Mouse (Mus musculus): ENCODE results near the gene Ccdc92b. TPM values are rescaled to one million over a fixed set of nuclear protein-coding genes. Genes with fewer than 3 reads are reported as not detected.
A peak's percentile ranks its signal among the peaks of the same experiment; 100 is the strongest.

The Ccdc92b gene
- polyA plus RNA-seq, 1 experiment from 2014 or later: 4.2 TPM

DNA sequence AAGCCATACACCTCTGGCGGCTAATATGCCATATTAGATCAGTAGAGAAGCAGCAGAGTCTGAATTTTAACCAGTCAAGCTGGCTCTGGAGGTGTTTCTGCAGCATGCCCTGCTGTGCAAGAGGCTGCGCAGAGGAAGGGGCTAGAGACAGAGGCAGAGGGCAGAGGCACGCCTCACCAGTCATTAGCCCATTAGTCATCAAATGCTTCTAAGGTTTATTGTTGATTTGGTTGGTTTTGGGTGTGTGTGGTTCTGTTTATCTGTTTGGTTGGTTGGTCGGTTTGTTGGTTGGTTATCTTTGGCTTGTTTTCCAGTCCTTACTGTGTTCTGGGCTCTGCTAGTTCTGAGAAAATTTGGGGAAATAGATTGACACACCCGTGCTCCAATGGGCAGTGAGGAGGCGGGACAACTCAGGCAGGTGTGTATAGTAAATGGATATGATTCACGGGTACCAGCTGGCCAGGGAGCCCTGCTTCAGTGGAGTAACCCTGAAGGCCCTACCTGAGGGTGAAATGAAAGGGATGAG, 35.5 kb upstream of the Ccdc92b start:
- Histone ChIP-seq H3K9me3 (ENCODE audit: control insufficient read depth, low read length) (no peaks in the 10 kb centered on the region), H3K4me1 (ENCODE audit: control insufficient read depth, insufficient read depth, low read length) (peaks cover 18% of the 10 kb centered on the region), H3K4me2 (ENCODE audit: low read length) (no peak overlapping the region), H3K27ac (replicated peaks; ENCODE audit: low read depth, low read length) (no peak overlapping the region), H3K27me3 (ENCODE audit: control insufficient read depth, insufficient read depth, low read length) (peaks cover 3% of the 10 kb centered on the region; the same call in 1 of the 2 replicates), H3K4me3 (replicated peaks; ENCODE audit: low read depth, low read length) (no peak overlapping the region), H3K9ac (replicated peaks; ENCODE audit: low read length) (no peak overlapping the region), H3K36me3 (ENCODE audit: control insufficient read depth, insufficient read depth, low read length) (no peaks in the 10 kb centered on the region)
- ATAC-seq (ENCODE audit: low FRiP score, low TSS enrichment) (no peak), DNase-seq (no peak)
- 75% methylated on average over 7 of the region's 7 CpGs for WGBS

DNA sequence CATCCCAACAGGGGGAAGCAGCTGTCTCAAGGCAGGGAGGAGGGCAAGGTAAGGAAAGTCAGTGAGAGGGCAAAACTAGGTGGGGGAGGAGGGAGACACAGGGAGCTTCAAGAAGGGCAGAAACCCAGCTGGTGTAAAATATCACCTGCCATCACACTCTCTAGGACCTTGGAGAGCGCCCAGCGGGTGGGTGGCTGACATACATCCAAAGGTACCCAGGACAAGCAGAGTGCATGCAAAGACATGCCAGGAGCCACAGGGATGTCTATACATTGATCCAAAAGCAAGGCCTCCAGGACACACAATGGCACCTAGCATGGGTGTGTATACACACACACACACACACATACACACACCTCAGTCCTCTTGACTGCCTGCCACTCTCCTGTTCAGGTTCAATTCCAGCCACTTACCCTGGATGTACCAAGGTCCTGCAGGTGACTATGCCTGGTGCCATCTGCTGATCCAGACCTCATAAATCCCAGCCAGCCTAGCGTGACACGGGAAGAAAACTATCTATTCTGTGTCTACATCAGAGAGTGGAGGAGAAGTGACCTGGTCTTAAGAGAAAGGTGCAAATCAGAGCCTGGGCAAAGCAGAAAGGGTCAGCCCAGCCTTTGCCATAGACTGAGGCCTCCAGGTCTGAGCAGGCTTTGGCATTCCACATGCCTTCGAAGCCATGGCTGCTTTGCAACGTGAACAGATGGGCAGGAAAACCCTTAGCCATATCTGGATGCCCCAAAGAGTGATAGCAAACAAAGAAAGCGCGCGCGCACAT, 34.3 kb upstream of the Ccdc92b start:
- 70% methylated on average over 10 of the region's 10 CpGs for WGBS
- Histone ChIP-seq H3K27me3 (ENCODE audit: control insufficient read depth, insufficient read depth, low read length) (peaks cover 11% of the 10 kb centered on the region), H3K9me3 (ENCODE audit: control insufficient read depth, low read length) (no peaks in the 10 kb centered on the region), H3K4me3 (replicated peaks; ENCODE audit: low read depth, low read length) (no peak overlapping the region), H3K9ac (replicated peaks; ENCODE audit: low read length) (no peak overlapping the region), H3K27ac (replicated peaks; ENCODE audit: low read depth, low read length) (no peak overlapping the region), H3K4me2 (ENCODE audit: low read length) (no peak overlapping the region), H3K4me1 (ENCODE audit: control insufficient read depth, insufficient read depth, low read length) (peaks cover 18% of the 10 kb centered on the region), H3K36me3 (ENCODE audit: control insufficient read depth, insufficient read depth, low read length) (no peaks in the 10 kb centered on the region)
- DNase-seq (no peak), ATAC-seq (ENCODE audit: low FRiP score, low TSS enrichment) (no peak)

DNA sequence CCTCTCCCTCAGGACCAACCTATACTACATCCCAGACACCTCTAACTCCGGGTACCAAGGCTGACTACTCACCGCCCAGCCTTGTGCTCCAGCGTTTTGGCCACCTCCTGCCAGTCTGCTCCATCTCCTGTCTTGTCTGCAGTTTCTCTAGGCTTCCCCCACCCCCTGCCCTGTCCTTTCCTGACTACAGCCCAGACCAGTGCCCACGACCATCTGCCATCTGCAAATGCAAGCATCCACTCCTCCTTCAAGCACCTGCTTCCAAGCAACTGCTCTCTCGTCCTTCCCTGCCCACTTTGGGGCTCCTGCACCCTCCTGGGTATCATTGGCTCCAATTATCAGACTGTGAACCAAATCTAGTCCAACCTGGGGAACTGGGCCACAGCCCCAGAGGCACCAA, 33.0 kb upstream of the Ccdc92b start:
- 71% methylated on average over 5 of the region's 5 CpGs for WGBS

DNA sequence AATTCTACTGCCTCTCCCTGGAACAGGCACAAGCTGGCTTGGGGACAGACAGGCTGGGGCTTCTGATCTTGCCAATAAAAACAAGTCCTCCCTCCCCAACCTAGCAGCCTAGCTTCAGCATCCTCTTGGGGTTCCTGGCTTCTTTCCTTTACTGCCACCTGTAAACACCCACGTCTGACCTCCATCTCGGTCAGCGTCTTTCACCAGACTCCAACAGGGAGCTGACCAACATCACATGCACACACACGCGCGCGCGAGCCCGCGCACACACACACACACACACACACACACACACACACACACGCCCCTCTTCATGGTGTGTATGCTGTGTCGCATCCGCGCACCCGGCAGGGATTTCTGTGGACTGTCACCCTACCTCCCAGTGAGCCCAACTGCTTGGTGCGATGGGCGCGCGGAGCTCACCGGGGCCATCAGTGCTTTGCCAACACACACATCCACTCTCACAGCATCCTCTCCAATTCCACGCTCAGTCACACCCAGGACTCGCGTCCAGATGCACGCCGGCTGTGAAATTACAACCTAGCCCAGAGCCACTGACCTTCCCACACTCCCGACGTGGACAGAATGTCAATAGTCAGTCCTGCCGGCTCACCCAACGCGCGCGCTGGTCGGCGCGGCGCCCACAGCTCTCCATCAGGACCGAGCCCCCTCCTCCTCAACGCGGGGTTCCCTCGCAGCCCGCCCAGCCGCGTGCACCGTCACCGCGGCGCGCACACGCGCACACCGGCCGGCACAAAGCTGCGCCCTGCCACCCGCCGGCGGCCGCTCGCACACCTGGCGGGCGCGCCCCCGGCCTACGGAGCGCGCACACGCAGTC, 29.8 kb upstream of the Ccdc92b start:
- peak overlapping the region; percentile 58 for H3K4me2 ChIP-seq (ENCODE audit: low read length)

More for the DNA sequence above, 33.0 kb upstream of the Ccdc92b start:
- peaks cover 18% of the 10 kb centered on the region for H3K4me1 ChIP-seq (ENCODE audit: control insufficient read depth, insufficient read depth, low read length)
- peaks cover 12% of the 10 kb centered on the region for H3K27me3 ChIP-seq (ENCODE audit: control insufficient read depth, insufficient read depth, low read length)
- H3K27ac ChIP-seq (replicated peaks; ENCODE audit: low read depth, low read length): no peak overlapping the region
- H3K4me3 ChIP-seq (replicated peaks; ENCODE audit: low read depth, low read length): no peak overlapping the region
- H3K9me3 ChIP-seq (ENCODE audit: control insufficient read depth, low read length): no peaks in the 10 kb centered on the region
- DNase-seq (no peak), ATAC-seq (ENCODE audit: low FRiP score, low TSS enrichment) (no peak)
- no peak overlapping the region for H3K9ac ChIP-seq (replicated peaks; ENCODE audit: low read length)
- H3K36me3 ChIP-seq (ENCODE audit: control insufficient read depth, insufficient read depth, low read length): no peaks in the 10 kb centered on the region
- no peak overlapping the region for H3K4me2 ChIP-seq (ENCODE audit: low read length)

DNA sequence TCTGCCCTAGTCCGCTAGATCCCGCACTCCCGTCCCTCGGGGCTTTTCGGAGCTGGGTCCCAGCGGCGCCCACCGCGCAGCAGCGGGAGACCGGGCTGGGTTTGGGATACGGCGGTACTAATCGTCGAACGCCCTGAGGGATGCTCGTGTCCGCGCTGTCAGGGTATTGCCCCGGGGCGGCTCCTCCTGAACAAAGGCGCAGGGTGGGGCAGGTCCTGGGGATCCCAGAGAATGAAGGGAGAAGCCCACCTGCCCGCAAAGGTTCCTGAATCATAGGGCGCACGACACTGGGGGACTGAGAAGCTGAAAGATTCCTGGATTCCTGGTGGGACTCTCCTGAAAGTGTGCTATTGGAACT, 29.2 kb upstream of the Ccdc92b start:
- H3K4me3 ChIP-seq (replicated peaks; ENCODE audit: low read depth, low read length): peak overlapping the region; percentile 51
- H3K9ac ChIP-seq (replicated peaks; ENCODE audit: low read length): peak overlapping the region; percentile 70
- H3K36me3 ChIP-seq (ENCODE audit: control insufficient read depth, insufficient read depth, low read length): no peaks in the 10 kb centered on the region
- no peak for DNase-seq
- peaks cover 12% of the 10 kb centered on the region for H3K27me3 ChIP-seq (ENCODE audit: control insufficient read depth, insufficient read depth, low read length)
- peak overlapping the region; percentile 80 for H3K27ac ChIP-seq (replicated peaks; ENCODE audit: low read depth, low read length)
- peak; percentile 55 for ATAC-seq (ENCODE audit: low FRiP score, low TSS enrichment)
- 2% methylated on average over 25 of the region's 25 CpGs for WGBS
- peaks cover 18% of the 10 kb centered on the region for H3K4me1 ChIP-seq (ENCODE audit: control insufficient read depth, insufficient read depth, low read length)
- peak overlapping the region; percentile 58 for H3K4me2 ChIP-seq (ENCODE audit: low read length)
- no peaks in the 10 kb centered on the region for H3K9me3 ChIP-seq (ENCODE audit: control insufficient read depth, low read length)

More for the DNA sequence above, 29.8 kb upstream of the Ccdc92b start:
- Histone ChIP-seq H3K9me3 (ENCODE audit: control insufficient read depth, low read length) (no peaks in the 10 kb centered on the region), H3K4me3 (replicated peaks; ENCODE audit: low read depth, low read length) (peak overlapping the region; percentile 51), H3K27ac (replicated peaks; ENCODE audit: low read depth, low read length) (peak overlapping the region; percentile 80), H3K27me3 (ENCODE audit: control insufficient read depth, insufficient read depth, low read length) (peaks cover 12% of the 10 kb centered on the region), H3K36me3 (ENCODE audit: control insufficient read depth, insufficient read depth, low read length) (no peaks in the 10 kb centered on the region), H3K9ac (replicated peaks; ENCODE audit: low read length) (peak overlapping the region; percentile 70), H3K4me1 (ENCODE audit: control insufficient read depth, insufficient read depth, low read length) (peaks cover 18% of the 10 kb centered on the region)
- ATAC-seq (ENCODE audit: low FRiP score, low TSS enrichment): peak; percentile 87
- 2% methylated on average over 65 of the region's 66 CpGs for WGBS
- DNase-seq: peak; percentile 91

DNA sequence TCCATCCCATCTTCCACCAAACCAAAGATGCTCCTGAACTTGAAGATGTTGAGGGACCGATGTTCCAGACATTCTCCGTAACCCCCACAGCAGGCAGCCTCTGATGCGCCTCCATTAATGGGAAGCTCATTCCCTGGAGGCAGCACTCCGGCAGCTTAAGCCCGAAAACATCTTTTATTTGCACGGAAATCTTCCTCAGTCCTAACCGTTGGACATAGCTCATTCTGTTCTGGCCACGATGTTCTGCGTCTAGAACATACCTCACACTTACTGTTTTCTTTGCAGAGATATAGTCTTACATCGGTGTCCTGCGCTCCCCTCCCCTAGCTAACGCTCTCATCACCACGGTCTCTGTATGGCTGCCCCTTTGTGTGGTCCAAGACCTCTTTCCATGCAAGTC, 28.7 kb upstream of the Ccdc92b start:
- H3K4me1 ChIP-seq (ENCODE audit: control insufficient read depth, insufficient read depth, low read length): peaks cover 18% of the 10 kb centered on the region
- peak overlapping the region; percentile 70 for H3K9ac ChIP-seq (replicated peaks; ENCODE audit: low read length)
- H3K27ac ChIP-seq (replicated peaks; ENCODE audit: low read depth, low read length): peak overlapping the region; percentile 80
- H3K27me3 ChIP-seq (ENCODE audit: control insufficient read depth, insufficient read depth, low read length): peaks cover 12% of the 10 kb centered on the region
- H3K4me3 ChIP-seq (replicated peaks; ENCODE audit: low read depth, low read length): peak overlapping the region; percentile 51
- no peaks in the 10 kb centered on the region for H3K36me3 ChIP-seq (ENCODE audit: control insufficient read depth, insufficient read depth, low read length)
- DNase-seq (peak; percentile 52), ATAC-seq (ENCODE audit: low FRiP score, low TSS enrichment) (no peak)
- H3K9me3 ChIP-seq (ENCODE audit: control insufficient read depth, low read length): no peaks in the 10 kb centered on the region
- H3K4me2 ChIP-seq (ENCODE audit: low read length): peak overlapping the region; percentile 58
- WGBS: 28% methylated on average over 13 of the region's 13 CpGs

DNA sequence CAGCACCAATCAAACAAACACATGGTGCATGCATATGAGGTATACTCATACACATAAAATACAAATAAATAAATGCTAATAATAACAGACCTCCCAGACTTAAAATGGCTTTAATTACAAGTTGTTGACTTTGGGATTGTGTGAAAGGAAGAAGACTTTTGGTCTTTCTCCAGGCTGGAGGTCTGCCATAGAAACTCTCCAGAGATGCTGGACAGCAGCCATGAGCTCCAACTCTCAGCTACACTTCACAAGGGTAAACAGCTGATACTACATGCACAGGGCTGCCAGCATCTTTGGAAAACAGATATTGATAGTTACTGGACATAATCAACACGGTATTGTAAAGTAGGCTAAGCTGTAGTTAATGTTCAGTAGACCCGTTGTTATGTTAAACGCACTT, 27.2 kb upstream of the Ccdc92b start:
- Histone ChIP-seq H3K9me3 (ENCODE audit: control insufficient read depth, low read length) (no peaks in the 10 kb centered on the region), H3K9ac (replicated peaks; ENCODE audit: low read length) (no peak overlapping the region), H3K4me2 (ENCODE audit: low read length) (no peak overlapping the region), H3K27ac (replicated peaks; ENCODE audit: low read depth, low read length) (no peak overlapping the region), H3K36me3 (ENCODE audit: control insufficient read depth, insufficient read depth, low read length) (no peaks in the 10 kb centered on the region), H3K4me1 (ENCODE audit: control insufficient read depth, insufficient read depth, low read length) (peaks cover 10% of the 10 kb centered on the region), H3K27me3 (ENCODE audit: control insufficient read depth, insufficient read depth, low read length) (peaks cover 12% of the 10 kb centered on the region), H3K4me3 (replicated peaks; ENCODE audit: low read depth, low read length) (no peak overlapping the region)
- WGBS: 82% methylated on average over 3 of the region's 3 CpGs
- no peak for ATAC-seq (ENCODE audit: low FRiP score, low TSS enrichment)
- no peak for DNase-seq

DNA sequence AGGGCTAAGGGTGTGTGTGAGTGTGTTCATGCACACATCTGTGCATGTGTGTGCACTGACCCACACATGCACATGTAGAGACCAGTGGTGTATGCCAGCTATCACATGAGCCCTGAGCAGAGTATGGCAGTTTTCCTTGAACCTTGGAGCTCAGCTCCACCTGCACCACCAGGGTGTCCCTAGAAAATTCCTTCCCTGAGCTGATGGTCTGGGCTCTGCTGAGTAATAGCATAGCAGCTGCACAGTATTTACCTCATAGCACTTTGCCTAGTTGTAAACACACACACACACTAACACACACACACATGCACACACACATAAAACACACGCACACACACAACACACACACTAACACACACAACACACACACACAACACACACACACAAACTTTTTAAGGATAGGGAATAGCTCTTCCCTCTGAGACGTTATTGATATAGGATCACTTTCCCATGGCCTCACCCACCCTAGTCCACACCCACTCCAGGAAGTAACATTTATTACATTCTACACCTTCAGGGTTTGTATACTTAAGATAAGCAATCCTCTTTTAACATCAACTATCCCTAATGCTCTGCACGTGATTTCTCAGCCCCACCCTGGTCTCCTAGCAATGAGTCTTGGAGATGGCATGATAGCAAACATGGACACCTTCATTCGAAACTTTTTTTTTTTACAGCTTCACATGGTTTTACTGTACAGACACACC, 22.0 kb upstream of the Ccdc92b start:
- 76% methylated on average over 4 of the region's 4 CpGs for WGBS

More for the DNA sequence above, 22.0 kb upstream of the Ccdc92b start:
- Histone ChIP-seq H3K4me2 (ENCODE audit: low read length) (no peak overlapping the region), H3K27me3 (ENCODE audit: control insufficient read depth, insufficient read depth, low read length) (no peaks in the 10 kb centered on the region), H3K36me3 (ENCODE audit: control insufficient read depth, insufficient read depth, low read length) (no peaks in the 10 kb centered on the region), H3K4me1 (ENCODE audit: control insufficient read depth, insufficient read depth, low read length) (no peaks in the 10 kb centered on the region), H3K9ac (replicated peaks; ENCODE audit: low read length) (no peak overlapping the region), H3K4me3 (replicated peaks; ENCODE audit: low read depth, low read length) (no peak overlapping the region), H3K9me3 (ENCODE audit: control insufficient read depth, low read length) (no peaks in the 10 kb centered on the region; the same call in 1 of the 2 replicates), H3K27ac (replicated peaks; ENCODE audit: low read depth, low read length) (no peak overlapping the region)
- DNase-seq (no peak), ATAC-seq (ENCODE audit: low FRiP score, low TSS enrichment) (no peak)
